Mouse (Mus musculus): Measurements from ENCODE around the gene Nme8. TPM values are rescaled to one million over a fixed set of nuclear protein-coding genes. Genes with fewer than 3 reads are reported as not detected.
A peak's percentile ranks its signal among the peaks of the same experiment; 100 is the strongest.

Gene Nme8
- total and polyA plus RNA-seq, 3 experiments, result not detected

GRCm38 (mm10) chr13:19599242-19599641 lies 98.4 kb downstream of the Nme8 start:
- Histone ChIP-seq H3K4me1 (ENCODE audit: control insufficient read depth in 1 of 2, insufficient read depth in 2 of 2, low read length in 2 of 2) (peaks cover 8 to 13% of the 10 kb centered on the region in 2 experiments), H3K9me3 (replicated peaks; ENCODE audit: insufficient read depth, low read length) (no peaks in the 10 kb centered on the region), H3K9ac (ENCODE audit: control insufficient read depth, low read depth, low read length, poor library complexity, severe bottlenecking) (no peak overlapping the region), H3K36me3 (ENCODE audit: control insufficient read depth in 1 of 2, insufficient read depth in 2 of 2, low read length in 2 of 2) (peaks cover 0 to 5% of the 10 kb centered on the region in 2 experiments; a peak in 2 of 4 replicates), H3K27me3 (ENCODE audit: control insufficient read depth in 1 of 2, insufficient read depth in 2 of 2, low read length in 2 of 2) (peaks cover 0 to 2% of the 10 kb centered on the region in 2 experiments; a peak in 1 of 4 replicates), H3K79me2 (ENCODE audit: control insufficient read depth, insufficient read depth, low read length, poor library complexity) (no peaks in the 10 kb centered on the region), H3K27ac (ENCODE audit: control insufficient read depth, low read depth, low read length) (0 out of 2 replicates have a peak overlapping the region, but pooled peaks have one; percentile 12), H3K4me3 (ENCODE audit: control insufficient read depth in 1 of 2, insufficient read depth in 1 of 2, low read depth in 2 of 2, low read length in 2 of 2) (no peak overlapping the region)
- TF ChIP-seq ZMIZ1 (IDR thresholded peaks at IDR 0.05; ENCODE audit: low read depth, low read length) (no peak), RCOR1 (IDR thresholded peaks at IDR 0.05; ENCODE audit: low read depth, low read length) (peak; percentile 70; the same call in 1 of the 2 replicates), ETS1 (IDR thresholded peaks at IDR 0.05; ENCODE audit: low read depth, low read length) (peak; percentile 47; the same call in 1 of the 2 replicates), ZNF384 (IDR thresholded peaks at IDR 0.05; ENCODE audit: low read depth, low read length) (peak; percentile 87), JUND (IDR thresholded peaks at IDR 0.05; ENCODE audit: low read depth, low read length) (no peak), POLR2AphosphoS5 (IDR thresholded peaks at IDR 0.05; ENCODE audit: borderline replicate concordance, low read depth, low read length) (no peak), EP300 (IDR thresholded peaks at IDR 0.05; ENCODE audit: low read depth in 1 of 2, low read length in 2 of 2) (peak; percentile 26 to 75; a peak in 3 of 4 replicates), GATA1 (IDR thresholded peaks at IDR 0.05; ENCODE audit: low read depth, low read length) (peak; percentile 99), UBTF (IDR thresholded peaks at IDR 0.05; ENCODE audit: borderline replicate concordance, insufficient read depth, low read depth, low read length) (no peak), TCF12 (IDR thresholded peaks at IDR 0.05; ENCODE audit: low read depth, low read length) (0 out of 2 replicates have a peak, but pooled peaks have one; percentile 31)
- DNase-seq (ENCODE audit: low read depth, low spot score), result peak; percentile 84

- no peaks in the 10 kb centered on the region for H3K9me3 ChIP-seq (replicated peaks; ENCODE audit: insufficient read depth, low read length)
- no peaks in the 10 kb centered on the region for H3K79me2 ChIP-seq (ENCODE audit: control insufficient read depth, insufficient read depth, low read length, poor library complexity)
- DNase-seq (ENCODE audit: low read depth, low spot score), result no peak
- no peak for TF ChIP-seq JUND (IDR thresholded peaks at IDR 0.05; ENCODE audit: low read depth, low read length)
- TF ChIP-seq GATA1 (IDR thresholded peaks at IDR 0.05; ENCODE audit: low read depth, low read length), result no peak
- TF ChIP-seq ZC3H11A (IDR thresholded peaks at IDR 0.05; ENCODE audit: low read depth, low read length), result no peak
- no peak for TF ChIP-seq KAT2A (conservative IDR thresholded peaks at IDR 0.05; ENCODE audit: low read depth, low read length)
- no peak overlapping the region for H3K9ac ChIP-seq (ENCODE audit: control insufficient read depth, low read depth, low read length, poor library complexity, severe bottlenecking)
- no peak overlapping the region for H3K27ac ChIP-seq (ENCODE audit: control insufficient read depth, low read depth, low read length)
- peaks cover 0 to 2% of the 10 kb centered on the region in 2 experiments; a peak in 2 of 4 replicates for H3K36me3 ChIP-seq (ENCODE audit: control insufficient read depth in 1 of 2, insufficient read depth in 2 of 2, low read length in 2 of 2)
- H3K4me3 ChIP-seq (ENCODE audit: control insufficient read depth in 1 of 2, insufficient read depth in 1 of 2, low read depth in 2 of 2, low read length in 2 of 2), result no peak overlapping the region
- H3K4me1 ChIP-seq (ENCODE audit: control insufficient read depth in 1 of 2, insufficient read depth in 2 of 2, low read length in 2 of 2), result peaks cover 3 to 6% of the 10 kb centered on the region in 2 experiments; a peak in 2 of 4 replicates
- peaks cover 0 to 5% of the 10 kb centered on the region in 2 experiments; a peak in 2 of 4 replicates for H3K27me3 ChIP-seq (ENCODE audit: control insufficient read depth in 1 of 2, insufficient read depth in 2 of 2, low read length in 2 of 2)
Observed at GRCm38 (mm10) chr13:19595141-19595540, 102.5 kb downstream of the Nme8 start.

Other genes with a start within 250 kb of the Nme8 start
- not detected in 2 replicates for gene Epdr1, start 77.9 kb downstream of the Nme8 start, total RNA-seq (2012; rRNA removed)
- not detected for gene Epdr1, start 77.9 kb downstream of the Nme8 start, polyA plus RNA-seq (2012; ENCODE audit: insufficient read depth in 1 of 2, insufficient read length in 2 of 2, low read depth in 1 of 2, low replicate concordance in 2 of 2, missing spikeins in 1 of 2)
- 0.19 and 0.33 TPM in 2 replicates for gene Sfrp4, start 74.7 kb downstream of the Nme8 start, total RNA-seq (2012; rRNA removed)
- gene Sfrp4, start 74.7 kb downstream of the Nme8 start, polyA plus RNA-seq (2012; ENCODE audit: insufficient read depth in 1 of 2, insufficient read length in 2 of 2, low read depth in 1 of 2, low replicate concordance in 2 of 2, missing spikeins in 1 of 2), result not detected
- not detected in 2 replicates for gene Gpr141, start 126.5 kb upstream of the Nme8 start, total RNA-seq (2012; rRNA removed)
- gene Gpr141, start 126.5 kb upstream of the Nme8 start, polyA plus RNA-seq (2012; ENCODE audit: insufficient read depth in 1 of 2, insufficient read length in 2 of 2, low read depth in 1 of 2, low replicate concordance in 2 of 2, missing spikeins in 1 of 2), result not detected